Mouse (Mus musculus) brown adipose tissue, adult 24 weeks (tissue): ENCODE results near the gene 5730522E02Rik. TPM values are rescaled to one million over a fixed set of nuclear protein-coding genes. Genes with fewer than 3 reads are reported as not detected.

ENCODE experiments used
- H3K27ac ChIP-seq: fragments of 200-500 bp; replicated peaks from 2 replicates; pipeline ENCODE4 v1.5.1; 2012; ENCODE audit warnings: low read depth, mild to moderate bottlenecking, low read length
- H3K4me1 ChIP-seq: fragments of 200-500 bp; 2 replicates; pipeline ENCODE4 v1.6.1; 2012; ENCODE audit warnings: low read length, mixed read lengths; ENCODE audit not compliant: control insufficient read depth, insufficient read depth, insufficient read length
- H3K4me3 ChIP-seq: fragments of 200-500 bp; 2 replicates; pipeline ENCODE4 v1.5.1; 2012; ENCODE audit warnings: low read depth, mild to moderate bottlenecking, low read length, moderate library complexity; ENCODE audit not compliant: insufficient read depth
- polyA plus RNA-seq: library from polyadenylated mRNA; stranded (reverse); fragments of >200 nt; gene quantifications from 2 replicates; pipeline ENCODE4 v1.2.4, GENCODE M21; 2012; ENCODE audit not compliant: missing spikeins, insufficient read depth, insufficient read length

The 5730522E02Rik gene
- polyA plus RNA-seq, 1 experiment, result not detected

- no peaks in the 10 kb centered on the region for H3K4me1 ChIP-seq
- no peak overlapping the region for H3K4me3 ChIP-seq
Measured at GRCm38 (mm10) chr11:25994128-25994527, 216.4 kb downstream of the 5730522E02Rik start.

GRCm38 (mm10) chr11:25992216-25992615, 218.3 kb downstream of the 5730522E02Rik start:
- Histone ChIP-seq H3K27ac (no peak overlapping the region), H3K4me1 (no peaks in the 10 kb centered on the region), H3K4me3 (no peak overlapping the region)

More at GRCm38 (mm10) chr11:25994128-25994527, 216.4 kb downstream of the 5730522E02Rik start:
- no peak overlapping the region for H3K27ac ChIP-seq

GRCm38 (mm10) chr11:25978736-25979276, 231.8 kb downstream of the 5730522E02Rik start:
- Histone ChIP-seq H3K4me1 (no peaks in the 10 kb centered on the region), H3K4me3 (no peak overlapping the region), H3K27ac (no peak overlapping the region)

- Histone ChIP-seq H3K4me3 (no peak overlapping the region), H3K4me1 (no peaks in the 10 kb centered on the region), H3K27ac (no peak overlapping the region)
Measured at GRCm38 (mm10) chr11:25941504-25941903, 269.1 kb downstream of the 5730522E02Rik start.

- no peak overlapping the region for H3K4me3 ChIP-seq
- no peaks in the 10 kb centered on the region for H3K4me1 ChIP-seq
- no peak overlapping the region for H3K27ac ChIP-seq
Measured at GRCm38 (mm10) chr11:25940716-25941294, 269.8 kb downstream of the 5730522E02Rik start.

- H3K4me1 ChIP-seq, result no peaks in the 10 kb centered on the region
- H3K27ac ChIP-seq, result no peak overlapping the region
- no peak overlapping the region for H3K4me3 ChIP-seq
Measured at GRCm38 (mm10) chr11:25926267-25926666, 284.3 kb downstream of the 5730522E02Rik start.

- Histone ChIP-seq H3K4me3 (no peak overlapping the region), H3K27ac (no peak overlapping the region), H3K4me1 (no peaks in the 10 kb centered on the region)
Measured at GRCm38 (mm10) chr11:25902321-25902720, 308.2 kb downstream of the 5730522E02Rik start.

GRCm38 (mm10) chr11:25901666-25902065, 308.9 kb downstream of the 5730522E02Rik start:
- H3K4me3 ChIP-seq, result no peak overlapping the region
- no peaks in the 10 kb centered on the region for H3K4me1 ChIP-seq
- no peak overlapping the region for H3K27ac ChIP-seq

- Histone ChIP-seq H3K4me3 (no peak overlapping the region), H3K27ac (no peak overlapping the region), H3K4me1 (no peaks in the 10 kb centered on the region)
Measured at GRCm38 (mm10) chr11:25893906-25894305, 316.7 kb downstream of the 5730522E02Rik start.

- no peak overlapping the region for H3K4me3 ChIP-seq
Measured at GRCm38 (mm10) chr11:25872983-25873382, 337.6 kb downstream of the 5730522E02Rik start.

GRCm38 (mm10) chr11:25872317-25872716, 338.2 kb downstream of the 5730522E02Rik start:
- no peak overlapping the region for H3K27ac ChIP-seq
- H3K4me3 ChIP-seq, result no peak overlapping the region
- no peaks in the 10 kb centered on the region for H3K4me1 ChIP-seq

More at GRCm38 (mm10) chr11:25872983-25873382, 337.6 kb downstream of the 5730522E02Rik start:
- Histone ChIP-seq H3K4me1 (no peaks in the 10 kb centered on the region), H3K27ac (no peak overlapping the region)

- no peak overlapping the region for H3K27ac ChIP-seq
- no peak overlapping the region for H3K4me3 ChIP-seq
- H3K4me1 ChIP-seq, result no peaks in the 10 kb centered on the region
Measured at GRCm38 (mm10) chr11:25866292-25866691, 344.3 kb downstream of the 5730522E02Rik start.

- Histone ChIP-seq H3K27ac (no peak overlapping the region), H3K4me3 (no peak overlapping the region), H3K4me1 (no peaks in the 10 kb centered on the region)
Measured at GRCm38 (mm10) chr11:25862686-25863085, 347.9 kb downstream of the 5730522E02Rik start.

GRCm38 (mm10) chr11:25856629-25857568, 353.7 kb downstream of the 5730522E02Rik start:
- no peak overlapping the region for H3K4me3 ChIP-seq
- no peaks in the 10 kb centered on the region for H3K4me1 ChIP-seq
- H3K27ac ChIP-seq, result no peak overlapping the region

GRCm38 (mm10) chr11:25855794-25856193, 354.8 kb downstream of the 5730522E02Rik start:
- no peak overlapping the region for H3K27ac ChIP-seq
- H3K4me3 ChIP-seq, result no peak overlapping the region
- no peaks in the 10 kb centered on the region for H3K4me1 ChIP-seq
